Mouse (Mus musculus) hindbrain, embryonic 10.5 days (tissue): ENCODE data around the gene Gm11554. TPM values are rescaled to one million over a fixed set of nuclear protein-coding genes. Genes with fewer than 3 reads are reported as not detected.

Experiments used
- DNase-seq: peaks from one replicate; pipeline ENCODE4 v3.0.0-alpha.2; 2017; ENCODE audit warnings: low spot score
- H3K27ac ChIP-seq: fragments of 300-500 bp; sonication (generic); 2 replicates; pipeline ENCODE4 v1.5.1; 2016; ENCODE audit warnings: mild to moderate bottlenecking, moderate library complexity
- H3K27me3 ChIP-seq: fragments of 300-500 bp; sonication (generic); 2 replicates; pipeline ENCODE4 v1.6.1; 2016; ENCODE audit warnings: mild to moderate bottlenecking; ENCODE audit not compliant: poor library complexity, insufficient read depth, severe bottlenecking
- H3K36me3 ChIP-seq: fragments of 300-500 bp; sonication (generic); 2 replicates; pipeline ENCODE4 v1.6.1; 2016; ENCODE audit warnings: mild to moderate bottlenecking, moderate library complexity
- H3K4me1 ChIP-seq: fragments of 300-500 bp; sonication (generic); replicated peaks from 2 replicates; pipeline ENCODE4 v1.6.1; 2016; ENCODE audit warnings: mild to moderate bottlenecking
- H3K4me3 ChIP-seq: fragments of 300-500 bp; sonication (generic); 2 replicates; pipeline ENCODE4 v1.5.1; 2016; ENCODE audit warnings: mild to moderate bottlenecking, moderate library complexity
- H3K9me3 ChIP-seq: fragments of 300-500 bp; sonication (generic); 2 replicates; pipeline ENCODE4 v1.6.1; 2016; ENCODE audit warnings: mild to moderate bottlenecking, moderate library complexity
- WGBS: fragments of 180-500 bp; shearing (Covaris S2); methylation state at CpG from one replicate; pipeline ENCODE4 v1.1.7; 2016; 5-methylcytosine and 5-hydroxymethylcytosine counted together
- polyA plus RNA-seq: library from polyadenylated mRNA; unstranded; fragments of >200 nt; fragmentation: Nextera tagmentation; extraction: Ambion mirVana; gene quantifications from 2 replicates; pipeline ENCODE4 v1.2.1, GENCODE M21; 2016

Gm11554 gene
- polyA plus RNA-seq, 1 experiment from 2014 or later: not detected

DNA sequence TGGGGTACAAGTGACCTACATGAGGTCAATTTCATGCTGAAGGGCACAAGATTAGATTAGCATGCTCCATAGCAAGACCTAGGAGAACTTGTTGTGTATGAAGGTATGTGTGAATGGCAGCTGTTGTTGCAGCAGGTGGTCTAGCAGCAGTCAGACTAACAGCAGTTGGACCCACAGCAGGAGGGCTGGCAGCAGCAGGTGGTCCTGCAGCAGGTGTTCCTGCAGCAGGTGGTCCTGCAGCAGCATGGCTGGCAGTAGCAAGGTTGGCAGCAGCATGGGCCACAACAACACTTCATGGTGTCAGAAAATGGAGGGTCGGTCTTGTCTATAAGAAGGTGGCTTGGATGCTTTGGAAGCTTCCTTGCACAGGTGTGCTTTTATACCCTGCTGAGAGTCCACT lies 45.4 kb downstream of the Gm11554 start:
- no peaks in the 10 kb centered on the region for H3K36me3 ChIP-seq
- WGBS: 97% methylated on average over 1 of the region's 1 CpGs
- no peaks in the 10 kb centered on the region for H3K4me1 ChIP-seq
- H3K9me3 ChIP-seq: no peaks in the 10 kb centered on the region
- no peak overlapping the region for H3K27ac ChIP-seq
- no peak overlapping the region for H3K4me3 ChIP-seq
- H3K27me3 ChIP-seq: no peaks in the 10 kb centered on the region
- DNase-seq: no peak

Other genes with a start within 250 kb of the Gm11554 start
- gene Krtap3-2, start 247.6 kb downstream of the Gm11554 start, polyA plus RNA-seq: not detected in 2 replicates
- not detected in 2 replicates for gene Gm11939, start 245.0 kb downstream of the Gm11554 start, polyA plus RNA-seq
- not detected in 2 replicates for gene Krtap3-1, start 237.8 kb downstream of the Gm11554 start, polyA plus RNA-seq
- not detected in 2 replicates for gene Krtap1-5, start 223.4 kb downstream of the Gm11554 start, polyA plus RNA-seq
- gene Krtap1-4, start 220.8 kb downstream of the Gm11554 start, polyA plus RNA-seq: not detected in 2 replicates
- not detected in 2 replicates for gene Krtap1-3, start 213.1 kb downstream of the Gm11554 start, polyA plus RNA-seq
- not detected in 2 replicates for gene Krtap9-3, start 206.3 kb downstream of the Gm11554 start, polyA plus RNA-seq
- not detected in 2 replicates for gene Gm11938, start 201.1 kb downstream of the Gm11554 start, polyA plus RNA-seq
- gene Gm11937, start 194.3 kb downstream of the Gm11554 start, polyA plus RNA-seq: not detected in 2 replicates
- gene Krtap2-4, start 189.6 kb downstream of the Gm11554 start, polyA plus RNA-seq: not detected in 2 replicates
- gene Gm11562, start 184.0 kb downstream of the Gm11554 start, polyA plus RNA-seq: not detected in 2 replicates
- gene Krtap4-1, start 176.2 kb downstream of the Gm11554 start, polyA plus RNA-seq: not detected in 2 replicates
- gene Krtap4-2, start 169.4 kb downstream of the Gm11554 start, polyA plus RNA-seq: not detected in 2 replicates
- gene Krtap4-7, start 160.4 kb downstream of the Gm11554 start, polyA plus RNA-seq: not detected in 2 replicates
- not detected in 2 replicates for gene Gm11555, start 154.2 kb downstream of the Gm11554 start, polyA plus RNA-seq
- not detected in 2 replicates for gene Gm11563, start 145.5 kb downstream of the Gm11554 start, polyA plus RNA-seq
- gene Krtap4-6, start 138.5 kb downstream of the Gm11554 start, polyA plus RNA-seq: not detected in 2 replicates
- not detected in 2 replicates for gene Gm14190, start 113.7 kb downstream of the Gm11554 start, polyA plus RNA-seq
- not detected in 2 replicates for gene Gm14180, start 70.2 kb downstream of the Gm11554 start, polyA plus RNA-seq
- not detected in 2 replicates for gene Gm11595, start 31.5 kb downstream of the Gm11554 start, polyA plus RNA-seq
- not detected in 2 replicates for gene Krtap4-8, start 23.7 kb downstream of the Gm11554 start, polyA plus RNA-seq
- not detected in 2 replicates for gene Krtap4-9, start 19.2 kb downstream of the Gm11554 start, polyA plus RNA-seq
- not detected in 2 replicates for gene Gm11596, start 11.0 kb downstream of the Gm11554 start, polyA plus RNA-seq
- not detected in 2 replicates for gene Gm11569, start 5.5 kb downstream of the Gm11554 start, polyA plus RNA-seq
- not detected in 2 replicates for gene Krtap4-13, start 5.4 kb upstream of the Gm11554 start, polyA plus RNA-seq
- not detected in 2 replicates for gene Gm11564, start 11.2 kb upstream of the Gm11554 start, polyA plus RNA-seq
- gene 2300003K06Rik, start 33.6 kb upstream of the Gm11554 start, polyA plus RNA-seq: not detected in 2 replicates
- not detected in 2 replicates for gene Krtap4-16, start 47.2 kb upstream of the Gm11554 start, polyA plus RNA-seq
- gene Gm11568, start 53.5 kb upstream of the Gm11554 start, polyA plus RNA-seq: not detected in 2 replicates
- gene Gm11559, start 60.0 kb upstream of the Gm11554 start, polyA plus RNA-seq: not detected in 2 replicates
- not detected in 2 replicates for gene Krtap9-1, start 68.9 kb upstream of the Gm11554 start, polyA plus RNA-seq
- gene Gm11567, start 74.7 kb upstream of the Gm11554 start, polyA plus RNA-seq: not detected in 2 replicates
- gene Krtap31-1, start 103.5 kb upstream of the Gm11554 start, polyA plus RNA-seq: not detected in 2 replicates
- not detected in 2 replicates for gene Gm11565, start 110.3 kb upstream of the Gm11554 start, polyA plus RNA-seq
- not detected in 2 replicates for gene Krtap31-2, start 131.8 kb upstream of the Gm11554 start, polyA plus RNA-seq
- not detected in 2 replicates for gene Krtap9-5, start 144.0 kb upstream of the Gm11554 start, polyA plus RNA-seq
- not detected in 2 replicates for gene Krtap29-1, start 174.6 kb upstream of the Gm11554 start, polyA plus RNA-seq
- gene Krtap16-1, start 182.2 kb upstream of the Gm11554 start, polyA plus RNA-seq: not detected in 2 replicates
- not detected in 2 replicates for gene Krtap17-1, start 189.5 kb upstream of the Gm11554 start, polyA plus RNA-seq
- gene Krt33a, start 211.8 kb upstream of the Gm11554 start, polyA plus RNA-seq: not detected in 2 replicates
- gene Krt33b, start 225.4 kb upstream of the Gm11554 start, polyA plus RNA-seq: not detected in 2 replicates
- not detected in 2 replicates for gene Krt34, start 237.1 kb upstream of the Gm11554 start, polyA plus RNA-seq
- not detected in 2 replicates for gene Krt31, start 246.1 kb upstream of the Gm11554 start, polyA plus RNA-seq